Mouse (Mus musculus): Measurements from ENCODE around the gene Neurl1b.

The Neurl1b gene

DNA sequence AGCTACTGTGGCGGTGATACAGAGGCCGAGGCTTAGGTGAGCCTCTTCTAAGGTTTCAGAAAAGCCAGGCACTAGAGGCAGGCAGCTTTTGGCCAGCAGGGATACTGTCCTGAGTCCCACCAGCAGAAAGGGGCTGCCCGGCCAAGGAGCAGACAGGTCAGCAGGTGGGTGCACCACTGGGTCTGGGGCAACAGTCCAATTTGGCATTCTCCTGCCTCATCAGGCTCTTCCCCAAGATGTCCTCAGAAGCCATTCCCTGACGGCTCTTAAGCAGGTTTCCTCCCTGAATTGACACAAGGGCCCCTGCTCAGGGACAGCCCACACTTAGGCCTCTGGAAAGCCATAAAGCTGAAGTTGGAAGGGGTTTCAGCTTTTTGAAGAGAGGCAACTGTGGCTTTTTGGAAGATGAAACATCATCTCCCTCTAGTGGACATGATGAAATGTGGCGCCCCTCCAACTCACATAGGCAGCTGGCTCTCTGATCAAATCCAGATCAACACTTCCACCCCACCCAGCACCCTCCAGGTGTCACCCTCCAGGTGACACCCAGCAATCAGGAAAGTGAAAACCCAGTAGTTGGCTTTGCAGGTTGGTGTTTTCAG lies 37.8 kb downstream of the Neurl1b start:
- peak; percentile 83 to 90 for DNase-seq

DNA sequence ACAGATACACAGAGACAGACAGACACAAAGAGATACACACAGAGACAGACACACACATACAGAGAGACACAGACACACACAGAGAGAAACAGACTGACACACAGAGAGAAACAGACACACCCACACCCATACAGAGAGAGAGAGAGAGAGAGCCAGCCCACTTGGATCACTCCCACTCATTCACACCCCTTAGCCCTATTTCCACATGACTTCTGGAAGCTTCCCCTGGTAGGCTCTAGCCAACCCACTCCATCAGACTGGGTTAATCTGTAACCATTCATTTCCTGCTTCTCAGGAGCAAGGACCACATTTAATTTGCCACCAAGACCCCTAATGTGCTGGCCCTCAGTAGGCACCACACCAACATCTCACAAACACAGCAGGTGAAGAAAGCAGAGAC lies 42.9 kb downstream of the Neurl1b start:
- no peak for DNase-seq

DNA sequence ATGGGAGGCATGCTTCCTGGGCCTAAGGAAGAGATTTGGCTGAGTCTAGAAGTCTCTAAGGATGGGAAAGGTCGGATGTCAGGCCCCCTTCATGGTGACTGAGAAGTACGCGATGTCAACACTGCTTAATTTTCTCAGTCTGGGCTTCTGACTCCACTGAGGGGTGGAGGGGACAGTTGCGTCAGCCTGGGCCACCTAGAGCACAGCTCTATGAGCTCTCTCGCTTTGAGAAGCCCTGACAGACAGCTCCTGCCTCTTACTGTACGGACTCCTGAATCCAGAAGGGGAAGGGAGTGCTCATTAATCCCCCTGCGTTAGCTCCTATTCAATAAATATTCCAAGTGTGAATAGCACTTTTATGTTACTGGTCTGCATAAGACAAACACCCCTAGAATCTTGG lies 43.4 kb downstream of the Neurl1b start:
- no peak for DNase-seq

DNA sequence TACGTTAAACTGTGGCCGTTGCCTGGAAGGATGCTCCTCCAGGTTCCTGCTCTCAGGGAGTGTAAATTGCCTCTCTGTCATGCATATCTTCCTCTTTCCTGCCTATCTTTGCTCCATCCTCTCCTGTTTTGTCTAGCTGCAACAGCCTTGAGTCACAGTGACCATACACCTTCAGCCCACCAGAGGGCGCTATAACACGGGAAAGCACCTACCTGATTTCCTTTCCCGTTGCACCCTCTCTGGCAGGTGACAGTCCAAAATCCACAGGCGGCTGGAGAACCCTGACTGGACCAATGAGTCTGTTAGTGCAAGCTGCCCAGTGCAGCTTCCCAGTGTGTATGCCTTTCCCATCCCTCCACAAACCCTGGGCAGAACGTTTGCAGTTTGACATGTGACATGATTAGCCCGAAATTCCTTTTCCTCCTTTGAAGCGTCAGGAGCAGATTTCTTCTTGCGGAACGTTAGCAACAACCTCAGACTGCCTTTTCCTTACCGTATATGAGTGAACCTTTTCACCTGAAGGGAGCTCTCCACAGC lies 48.1 kb downstream of the Neurl1b start:
- DNase-seq = peak; percentile 91 to 95

DNA sequence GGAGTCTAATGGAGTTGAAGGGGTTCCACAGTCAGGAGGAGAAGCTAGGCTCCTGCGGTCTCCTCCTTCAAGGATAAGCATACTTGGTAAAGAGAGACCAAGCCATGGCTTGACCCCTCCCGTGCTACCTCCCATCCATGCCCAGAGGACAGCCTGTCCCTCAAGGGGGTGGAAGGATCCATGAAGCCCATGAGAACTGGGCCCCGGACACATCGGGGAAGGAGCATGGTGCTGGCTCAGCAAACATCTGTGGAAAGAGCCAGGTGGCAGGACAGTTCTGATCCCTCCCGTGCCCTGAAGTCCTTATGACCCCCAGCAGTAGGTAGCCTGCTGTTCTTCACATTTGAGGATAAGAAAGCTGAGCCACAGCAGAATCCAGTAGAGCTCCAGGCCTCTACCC lies 48.8 kb downstream of the Neurl1b start:
- no peak for DNase-seq

DNA sequence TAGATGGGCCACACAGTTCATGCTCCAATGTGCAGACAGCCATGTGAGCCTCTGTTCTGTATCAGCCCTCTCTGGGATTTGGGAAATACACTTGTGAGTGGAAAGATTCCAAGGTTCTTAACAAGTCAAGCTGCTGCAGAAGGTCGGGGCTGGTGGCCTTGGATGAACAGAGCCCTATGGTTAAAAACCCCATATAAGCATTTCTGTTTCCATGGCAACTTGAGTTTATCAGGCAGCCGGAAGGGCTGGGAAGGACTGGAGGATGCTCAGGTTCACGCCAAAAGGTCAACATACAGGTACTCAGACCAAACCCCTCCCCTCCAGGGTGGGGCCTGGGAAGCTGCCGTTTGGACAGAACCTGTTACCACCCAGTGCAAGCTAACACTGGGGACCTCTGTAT lies 49.4 kb downstream of the Neurl1b start:
- no peak for DNase-seq

DNA sequence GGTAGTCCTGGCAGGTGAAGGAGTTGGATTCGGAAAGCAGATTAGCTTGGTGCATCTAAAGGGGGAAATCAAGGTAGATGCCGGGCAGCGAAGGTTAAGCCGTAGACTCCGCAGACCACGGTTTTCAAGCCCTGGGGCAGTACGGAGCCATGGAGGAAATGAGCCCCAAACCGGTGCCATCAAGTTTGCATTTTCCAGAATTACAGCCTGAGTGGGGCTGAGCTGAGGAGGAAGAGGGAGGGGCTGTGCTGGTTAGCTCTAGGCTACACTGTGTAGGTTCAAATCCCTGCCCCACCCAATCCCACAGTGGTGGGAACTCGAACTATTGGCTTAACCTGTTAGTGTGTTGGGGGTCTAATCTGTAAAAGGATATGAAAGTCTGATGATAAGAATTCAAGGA lies 49.9 kb downstream of the Neurl1b start:
- DNase-seq = no peak

DNA sequence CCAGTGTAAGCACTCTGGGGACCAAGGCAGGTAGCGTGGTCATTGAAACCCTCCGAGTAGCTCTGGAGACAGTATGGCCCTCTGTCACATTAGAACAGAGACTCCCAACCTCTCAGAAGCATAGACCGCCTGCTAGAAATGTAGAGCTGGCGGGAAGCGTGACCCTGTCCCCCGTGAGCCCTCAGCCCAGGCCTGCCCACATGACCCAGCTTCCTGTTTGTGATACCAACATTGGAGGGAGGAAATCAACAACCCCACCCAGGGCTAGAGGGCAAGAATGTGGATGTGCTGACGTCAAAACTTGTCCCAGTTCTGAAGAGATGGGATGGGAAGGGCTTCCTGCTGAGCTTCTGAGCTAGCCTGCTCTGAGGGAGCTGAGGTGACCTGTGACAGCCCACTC lies 50.3 kb downstream of the Neurl1b start:
- DNase-seq = no peak

DNA sequence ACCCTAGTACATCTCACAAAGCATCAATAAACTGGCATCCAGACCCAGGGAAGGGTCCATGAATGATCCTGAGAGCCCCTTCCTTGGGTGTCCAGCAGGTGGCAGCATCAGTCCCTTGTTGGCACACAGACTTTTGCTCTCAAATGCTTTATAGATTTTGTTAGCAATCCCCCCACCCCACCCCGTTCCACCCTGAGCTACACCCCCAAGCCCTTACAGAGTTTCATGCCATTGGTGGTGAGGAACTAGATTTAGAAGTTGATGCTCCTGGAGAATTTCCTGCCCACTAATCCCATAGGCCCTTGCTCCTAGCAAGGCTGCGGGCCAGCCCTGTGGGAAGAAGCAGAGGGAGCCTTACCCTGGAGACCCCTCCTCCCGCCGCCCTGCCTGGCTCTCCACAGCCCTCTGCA lies 52.1 kb downstream of the Neurl1b start:
- peak; percentile 90 to 94 for DNase-seq

DNA sequence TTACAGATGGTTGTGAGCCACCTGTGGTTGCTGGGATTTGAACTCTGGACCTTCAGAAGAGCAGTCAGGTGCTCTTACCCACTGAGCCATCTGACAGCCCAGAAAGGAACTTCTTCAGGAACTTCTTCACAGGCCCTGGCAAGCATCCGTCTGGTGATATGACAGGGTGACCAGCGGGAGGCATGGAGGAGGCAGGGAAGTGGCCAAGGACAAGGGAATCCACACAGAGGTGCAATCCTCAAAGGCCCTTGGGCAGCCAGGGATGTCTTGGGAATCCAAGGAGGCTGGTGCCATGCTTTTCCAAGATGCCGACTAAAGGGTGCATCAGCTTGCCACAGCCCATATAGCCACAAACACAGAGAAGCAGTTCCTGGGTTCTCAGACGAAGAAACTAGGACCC lies 53.0 kb downstream of the Neurl1b start:
- no peak for DNase-seq

DNA sequence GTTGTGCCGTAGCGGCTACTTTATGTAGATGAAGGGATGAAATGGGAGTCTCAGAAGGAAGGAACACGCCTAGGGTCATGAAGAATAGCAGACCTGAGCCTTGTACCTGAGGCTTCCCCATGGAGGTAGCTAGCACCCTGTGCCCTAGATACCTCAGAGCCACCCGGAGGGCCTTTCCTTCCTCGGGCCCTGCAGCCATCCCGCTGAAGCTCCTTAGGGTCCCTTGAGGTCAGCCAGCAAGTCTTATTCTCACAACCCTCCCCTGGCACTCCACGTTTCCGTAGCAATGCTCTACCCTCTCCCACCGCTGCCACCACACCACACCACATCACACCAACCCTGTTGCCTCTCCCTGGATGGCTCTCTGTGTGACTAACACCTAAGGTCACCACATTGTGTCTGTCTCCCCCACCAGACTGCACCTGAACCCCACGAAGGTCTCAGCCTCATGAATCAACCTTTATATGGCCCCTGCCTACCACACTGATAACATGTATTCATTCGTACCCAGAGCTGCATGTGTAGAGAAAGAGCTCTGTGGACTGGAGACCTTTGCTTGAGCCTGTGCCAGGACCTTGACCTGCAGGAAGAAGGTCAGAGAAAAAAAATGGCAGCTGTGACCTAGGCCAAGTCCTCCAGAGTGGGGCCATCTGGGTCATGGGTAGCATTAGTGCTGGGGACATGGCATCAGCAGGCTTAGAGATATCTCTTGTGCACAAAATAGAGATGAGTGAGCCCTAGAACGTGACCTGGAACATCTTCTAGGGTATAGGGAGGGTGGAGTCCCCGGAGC lies 53.7 kb downstream of the Neurl1b start:
- DNase-seq = no peak

DNA sequence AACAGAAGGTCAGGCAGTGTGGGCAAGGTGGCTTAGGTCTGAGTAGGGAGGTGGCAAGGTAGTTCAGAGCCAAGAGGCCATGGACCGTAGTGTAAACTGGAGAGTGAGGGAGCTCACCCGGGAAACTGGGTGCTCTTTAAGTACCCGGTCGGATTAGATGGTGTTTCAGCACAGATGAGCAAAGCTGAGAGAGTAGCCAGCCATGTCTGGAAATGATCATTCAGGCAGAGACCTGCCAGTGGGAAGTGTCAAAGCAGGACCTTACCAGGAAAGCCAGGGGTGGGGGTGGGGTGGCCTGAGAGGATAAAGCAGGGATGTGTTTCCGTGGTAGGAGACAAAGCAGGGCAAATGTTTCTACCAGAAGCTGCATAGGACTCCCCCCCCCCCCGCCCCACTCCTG lies 62.2 kb downstream of the Neurl1b start:
- no peak for DNase-seq

DNA sequence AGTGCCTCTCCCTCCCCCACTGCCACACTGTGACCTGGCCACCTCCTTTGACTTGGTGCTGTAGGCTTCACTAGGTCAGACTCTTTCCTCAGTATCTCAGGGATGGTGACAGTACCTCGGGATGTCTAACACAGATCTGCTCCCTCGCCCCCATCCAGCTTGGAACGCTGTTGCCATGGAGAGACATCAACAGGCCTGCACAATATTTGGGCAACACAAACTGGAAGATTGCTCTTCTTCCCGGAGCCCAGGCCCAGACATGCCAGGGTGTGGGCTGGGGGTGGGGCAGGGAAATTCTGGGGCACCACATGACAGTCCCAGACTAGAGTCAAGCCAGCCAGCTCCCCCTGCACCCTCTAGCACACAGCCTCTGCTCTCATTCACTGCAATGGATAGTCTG lies 64.0 kb downstream of the Neurl1b start:
- no peak for DNase-seq

DNA sequence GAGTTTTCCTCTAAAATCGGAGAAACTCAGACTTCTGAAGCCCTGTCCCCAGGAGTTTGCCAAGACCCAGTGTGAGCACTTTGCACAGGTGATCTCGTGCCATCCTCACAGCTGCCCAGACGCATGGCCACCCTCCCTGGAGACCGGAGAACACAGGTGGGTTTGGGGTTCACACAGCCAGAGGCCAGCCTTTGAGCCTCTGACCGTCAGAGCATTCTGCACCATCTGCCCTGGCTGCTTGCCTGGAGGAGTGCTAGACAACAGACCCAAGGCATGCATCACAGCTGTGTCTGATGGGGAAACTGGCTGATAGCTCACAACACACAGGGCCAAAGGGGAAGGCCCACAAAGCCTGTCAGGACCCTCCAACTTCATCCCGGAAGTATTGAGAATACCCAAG lies 65.0 kb downstream of the Neurl1b start:
- DNase-seq = peak; percentile 43 to 66

DNA sequence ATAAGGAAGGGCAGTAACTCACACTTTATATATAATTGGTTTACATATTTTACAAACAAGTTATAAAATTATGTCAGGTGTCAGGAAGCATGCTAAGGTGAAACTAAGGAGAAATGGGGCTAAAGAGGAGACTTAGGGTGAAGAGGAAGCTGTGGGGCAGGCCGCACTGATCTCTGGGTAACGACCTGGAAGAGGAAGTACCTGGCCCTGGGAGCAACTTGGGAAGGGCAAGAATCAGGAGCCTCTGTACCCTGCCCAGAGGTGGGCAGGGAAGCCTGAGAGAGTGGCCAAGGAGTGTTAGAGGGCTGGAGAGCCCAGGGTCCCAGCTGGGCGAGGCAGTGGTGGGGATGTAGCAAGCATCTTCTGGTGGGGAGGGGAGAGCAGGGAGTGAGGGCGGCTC lies 66.3 kb downstream of the Neurl1b start:
- no peak for DNase-seq

DNA sequence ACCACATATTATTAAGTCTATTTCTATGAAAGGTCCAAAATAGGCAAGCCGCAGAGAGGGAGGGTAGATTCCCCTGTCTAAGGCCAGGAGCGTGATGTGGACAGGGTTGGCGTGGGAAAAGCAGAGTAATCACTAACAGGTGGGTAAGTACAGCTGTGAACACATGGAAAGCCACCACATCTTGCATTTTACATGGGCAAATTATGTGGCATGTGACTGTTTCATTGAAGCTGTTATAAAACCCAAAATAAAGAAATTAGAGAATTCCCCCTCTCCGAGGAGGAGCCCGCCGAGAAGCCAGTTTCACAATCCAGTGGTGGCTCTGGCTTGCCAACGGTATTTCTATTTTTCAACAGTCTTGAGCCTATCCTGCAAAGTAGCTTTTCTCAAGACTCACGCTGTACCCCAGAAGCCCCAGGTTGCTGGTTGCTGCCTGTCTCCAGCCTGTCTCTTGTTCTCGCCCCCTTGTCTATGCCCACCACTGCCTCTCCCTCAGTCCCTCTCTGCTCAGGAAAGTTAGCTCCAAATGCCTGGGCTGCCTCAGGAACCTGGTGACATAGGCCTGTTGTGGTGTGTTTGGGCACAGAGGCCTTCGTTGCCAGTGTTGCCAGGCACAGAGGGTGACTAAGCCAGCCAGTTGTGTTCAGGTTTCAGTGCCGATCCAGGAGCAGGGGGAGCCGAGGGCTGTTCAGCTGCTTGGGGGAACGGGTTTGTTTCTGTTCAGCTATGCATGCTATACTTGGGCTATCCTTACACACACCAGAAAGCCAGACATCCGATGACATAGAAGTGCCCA lies 70.2 kb downstream of the Neurl1b start:
- no peak for DNase-seq

DNA sequence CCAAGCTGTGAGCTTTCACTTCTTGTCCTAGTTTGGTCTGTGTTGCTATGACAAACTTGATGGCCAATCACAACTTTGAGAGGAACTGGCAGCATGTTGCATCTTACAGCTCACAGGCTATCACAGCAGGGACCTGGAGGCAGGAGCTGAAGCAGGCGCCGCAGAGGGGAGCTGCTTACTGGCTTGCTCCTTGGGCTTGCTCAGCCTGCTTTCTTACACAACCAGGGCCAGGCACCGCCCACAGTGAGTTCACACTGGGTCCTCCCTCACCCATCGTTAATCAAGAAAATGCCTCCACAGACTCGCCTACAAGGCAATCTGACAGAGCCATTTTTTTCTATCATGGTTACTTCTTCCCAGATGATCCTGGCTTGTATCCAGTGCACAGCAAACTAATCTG lies 72.6 kb downstream of the Neurl1b start:
- DNase-seq = no peak

DNA sequence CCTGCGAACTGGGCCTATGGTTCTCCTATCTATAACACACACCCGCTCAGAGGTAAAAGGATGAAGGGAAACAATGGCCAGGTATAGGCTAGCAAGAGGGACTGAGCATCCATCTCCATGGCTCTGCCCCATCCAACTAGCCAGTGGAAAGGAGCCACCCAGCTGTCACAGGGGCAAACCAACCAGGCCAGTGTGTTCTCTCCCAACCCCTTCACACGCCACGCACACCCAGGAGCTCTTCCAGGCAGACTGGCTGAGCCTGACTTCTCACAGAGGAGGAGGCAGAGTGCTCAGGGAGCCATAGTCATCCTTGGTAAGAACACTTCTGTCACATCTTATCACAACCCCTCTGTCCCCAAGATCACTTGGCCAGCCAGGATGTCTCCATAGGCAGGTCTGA lies 73.3 kb downstream of the Neurl1b start:
- no peak for DNase-seq

DNA sequence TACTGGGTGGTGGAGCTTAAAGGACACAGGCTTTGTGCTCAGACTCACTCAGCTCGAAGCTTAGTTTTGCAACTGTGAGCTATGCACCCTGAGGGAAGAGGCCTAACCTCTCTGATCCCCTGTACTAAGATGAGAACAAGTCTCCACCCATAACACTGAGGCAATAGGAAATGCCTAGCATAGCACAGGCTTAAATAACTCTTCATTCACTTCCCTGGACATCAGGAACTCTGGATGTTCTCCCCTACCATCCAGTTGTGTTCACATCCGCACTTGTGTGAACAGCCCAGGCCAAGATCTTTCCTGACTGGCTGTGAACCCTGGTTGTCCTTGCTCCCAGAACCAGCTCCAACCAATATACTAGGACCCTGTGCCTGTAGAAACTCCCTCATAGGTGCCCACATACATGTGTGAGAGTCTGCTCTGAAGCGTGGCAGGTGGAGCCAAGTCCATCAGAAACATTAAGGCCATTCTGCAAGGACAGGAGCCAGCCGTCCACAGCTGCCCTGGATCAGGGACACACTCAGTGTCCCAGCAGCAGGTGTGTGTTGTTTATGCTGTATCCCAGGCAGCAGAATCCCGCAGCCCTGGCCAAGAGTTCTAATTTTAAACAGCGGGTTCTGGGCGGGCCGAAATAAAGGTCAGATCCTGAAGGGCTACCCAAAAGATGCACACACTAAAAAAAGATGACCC lies 74.2 kb downstream of the Neurl1b start:
- DNase-seq = no peak

DNA sequence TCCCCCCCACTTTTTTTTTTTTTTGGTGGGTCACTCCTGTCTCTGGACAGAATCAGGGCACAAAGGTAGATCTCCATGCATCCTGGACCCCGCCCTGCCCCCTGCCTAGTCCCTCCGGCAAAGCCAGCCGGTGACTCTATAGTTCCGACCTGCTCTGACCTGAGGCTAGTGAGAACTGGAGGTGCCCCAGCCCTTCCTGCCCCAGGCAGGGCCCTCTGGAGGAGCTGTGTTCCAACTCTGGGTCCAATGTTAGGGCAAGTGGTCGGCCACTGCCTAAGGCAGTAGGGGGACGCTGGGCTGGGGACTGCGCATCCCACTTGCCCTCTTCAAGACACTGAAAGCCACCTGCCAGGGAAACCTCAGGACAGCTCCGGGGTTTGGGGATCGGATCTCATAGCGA lies 75.4 kb downstream of the Neurl1b start:
- no peak for DNase-seq

DNA sequence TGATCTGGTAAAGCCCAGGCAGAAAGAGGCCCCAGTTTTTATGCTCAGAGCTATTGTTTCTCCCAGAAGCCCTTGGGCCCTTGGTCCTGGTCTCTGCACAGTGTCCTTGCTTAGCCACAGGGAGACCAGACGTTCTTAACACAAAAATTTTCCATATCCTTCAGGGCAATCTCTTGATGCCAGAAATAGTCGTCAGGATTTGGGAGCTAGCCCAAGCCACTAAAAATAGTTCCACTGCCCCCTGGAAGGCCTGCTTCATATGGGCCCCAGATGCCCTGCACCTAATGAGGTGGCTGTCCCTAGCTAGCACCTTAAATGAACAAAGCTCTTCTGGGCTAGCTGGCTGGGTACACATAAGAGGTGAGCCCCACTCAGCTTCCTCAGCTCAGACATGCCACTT lies 76.3 kb downstream of the Neurl1b start:
- no peak for DNase-seq

DNA sequence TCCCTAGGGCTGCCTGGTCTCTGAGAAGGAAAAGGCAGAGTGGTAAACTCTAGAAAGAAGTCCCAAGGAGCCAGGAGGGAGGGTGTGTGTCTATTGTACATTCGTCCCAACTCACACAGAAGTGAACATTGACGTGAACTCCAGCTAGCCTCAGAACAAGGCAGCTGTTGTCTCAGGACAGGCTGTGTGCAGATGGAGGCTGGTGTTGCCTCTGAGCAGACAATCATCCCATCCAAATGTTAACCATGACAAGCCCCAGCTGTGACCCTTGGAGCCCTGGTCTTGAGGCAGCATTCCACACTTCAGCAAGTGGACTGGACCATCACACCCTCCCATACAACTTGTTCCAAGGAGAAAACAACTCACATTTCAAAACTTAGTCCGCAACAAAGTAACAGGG lies 77.6 kb downstream of the Neurl1b start:
- no peak for DNase-seq
